Mouse (Mus musculus): ENCODE data around the gene Amer3.
"Not testable (repeated sequence)": the region's sequence is repeated elsewhere in the genome, so short reads cannot be mapped to it uniquely, and the experiment has no call there.

Gene Amer3

DNA sequence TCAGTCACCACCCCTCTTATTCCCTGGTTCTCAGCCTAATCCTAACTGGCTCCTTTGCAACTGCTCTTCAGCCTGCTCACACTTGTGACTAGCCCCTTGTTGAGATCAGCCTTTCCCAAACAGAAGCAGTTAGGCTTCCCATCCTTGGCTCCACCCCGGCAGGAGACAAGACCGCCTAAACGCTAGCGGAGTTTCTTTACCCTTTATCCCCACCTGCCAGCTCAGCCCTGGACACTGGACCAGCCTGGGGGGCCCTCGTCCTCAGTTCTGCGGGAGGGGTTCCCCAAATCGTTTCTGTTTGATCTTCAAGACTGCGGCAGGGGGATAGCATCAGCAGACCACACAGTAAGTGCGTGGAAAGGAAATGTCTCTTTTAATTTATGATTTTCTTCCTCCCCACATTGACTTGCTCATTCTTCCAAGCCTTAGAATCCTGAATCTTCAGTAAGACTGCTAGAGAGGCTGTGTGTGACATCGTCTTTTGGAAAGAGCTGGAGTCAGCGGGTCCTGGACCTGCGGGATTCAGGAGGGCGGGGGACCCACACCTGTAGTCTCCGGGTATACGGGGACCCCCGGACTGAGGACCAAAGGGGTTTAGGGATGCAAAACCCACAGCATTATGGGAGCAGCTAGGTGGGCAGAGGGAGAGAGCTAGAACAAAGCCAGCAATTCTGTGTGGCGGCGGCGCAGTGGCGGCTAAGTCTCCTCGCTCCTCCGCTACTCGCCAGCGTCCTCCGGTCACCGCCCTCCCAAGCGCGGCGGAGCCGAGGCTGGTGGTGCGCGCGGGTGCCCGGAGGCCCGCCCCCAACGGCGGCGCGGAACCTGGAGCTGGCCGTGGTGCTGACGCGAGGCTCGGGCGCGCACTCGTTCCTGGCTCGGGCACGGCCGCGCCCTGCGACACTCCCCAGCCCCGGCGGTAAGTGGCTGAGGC is at the start of gene Amer3:
Amer3 (plus strand) TSS at position 807 of the 931 bp plus-strand sequence.
- DNase-seq = peak; percentile 85

DNA sequence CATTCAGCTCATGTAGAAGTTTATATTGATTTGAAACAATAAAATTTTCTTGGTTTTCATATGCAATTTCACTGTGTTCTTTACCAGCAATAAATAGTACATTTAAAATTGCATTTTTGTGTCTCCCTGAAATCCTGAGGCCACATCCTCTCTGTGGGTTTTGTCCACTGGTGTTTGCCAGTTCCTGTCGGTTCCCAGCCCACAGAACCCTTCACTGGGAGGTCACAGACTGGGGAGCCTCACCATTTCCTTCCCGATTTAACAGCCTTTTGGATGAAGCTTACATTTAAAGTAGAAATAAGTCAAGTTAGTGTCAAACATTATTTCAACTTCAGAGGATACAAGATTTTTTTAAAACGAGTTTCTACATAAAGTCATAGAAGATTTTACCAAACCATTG is 44.9 kb upstream of the Amer3 start:
- DNase-seq = not testable (repeated sequence)

DNA sequence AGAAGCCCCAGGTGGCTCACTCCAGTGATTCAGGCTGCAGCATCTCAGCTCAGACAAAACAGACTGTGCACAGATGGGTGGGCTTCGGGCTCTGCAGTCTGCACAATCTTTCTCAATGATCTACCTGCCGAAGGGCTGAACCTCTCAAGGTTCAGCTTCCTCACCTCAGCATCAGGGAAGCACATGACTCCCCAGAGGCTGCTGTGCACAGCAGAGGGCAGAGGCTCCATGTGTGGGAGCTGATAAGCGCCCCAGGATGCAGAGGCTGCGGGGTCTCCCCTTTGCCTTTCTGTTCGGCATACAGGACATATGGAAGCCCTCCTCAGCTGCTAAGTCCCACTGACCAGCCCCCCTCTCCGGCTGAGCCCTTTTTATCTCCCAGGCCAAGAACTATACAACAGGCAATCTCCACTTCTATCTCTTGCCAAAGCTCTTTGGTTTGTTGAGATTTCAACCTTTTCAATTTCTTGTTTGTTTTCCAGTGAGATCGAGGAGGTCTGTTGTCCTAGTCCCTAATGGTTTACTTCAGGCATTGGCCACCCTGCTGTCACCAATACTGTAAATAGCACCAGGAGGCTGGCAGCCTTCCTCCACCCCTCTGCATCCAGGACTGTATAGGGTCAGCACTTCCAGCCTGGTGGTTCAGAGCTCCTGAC is 44.3 kb upstream of the Amer3 start, which contains the start of gene Cfc1:
Cfc1 (plus strand) TSS at position 606 of the 656 bp plus-strand sequence.
- not testable (repeated sequence) for DNase-seq

DNA sequence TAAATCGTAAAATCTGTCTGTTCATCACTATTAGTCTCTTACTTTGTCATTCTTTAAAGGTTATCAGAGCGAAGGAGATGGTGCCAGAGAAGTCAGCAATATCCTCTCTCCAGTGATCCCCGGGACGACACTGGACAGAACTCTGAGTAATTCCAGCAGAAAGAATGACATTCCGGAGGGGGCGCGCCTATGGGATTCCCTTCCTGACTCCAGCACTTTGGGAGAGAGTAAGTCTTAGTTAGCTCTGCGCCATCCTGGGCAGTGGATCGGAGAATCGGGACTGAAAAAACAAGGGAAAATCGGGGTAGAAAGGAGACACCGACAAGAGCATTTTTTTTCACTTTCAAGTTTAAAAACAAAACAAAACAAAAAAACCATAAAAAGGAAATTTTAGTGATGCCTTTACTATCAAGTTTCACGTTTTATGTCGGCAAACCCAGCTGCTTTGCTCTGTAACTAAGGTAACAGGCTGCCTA is 43.1 kb upstream of the Amer3 start:
- no peak for DNase-seq

DNA sequence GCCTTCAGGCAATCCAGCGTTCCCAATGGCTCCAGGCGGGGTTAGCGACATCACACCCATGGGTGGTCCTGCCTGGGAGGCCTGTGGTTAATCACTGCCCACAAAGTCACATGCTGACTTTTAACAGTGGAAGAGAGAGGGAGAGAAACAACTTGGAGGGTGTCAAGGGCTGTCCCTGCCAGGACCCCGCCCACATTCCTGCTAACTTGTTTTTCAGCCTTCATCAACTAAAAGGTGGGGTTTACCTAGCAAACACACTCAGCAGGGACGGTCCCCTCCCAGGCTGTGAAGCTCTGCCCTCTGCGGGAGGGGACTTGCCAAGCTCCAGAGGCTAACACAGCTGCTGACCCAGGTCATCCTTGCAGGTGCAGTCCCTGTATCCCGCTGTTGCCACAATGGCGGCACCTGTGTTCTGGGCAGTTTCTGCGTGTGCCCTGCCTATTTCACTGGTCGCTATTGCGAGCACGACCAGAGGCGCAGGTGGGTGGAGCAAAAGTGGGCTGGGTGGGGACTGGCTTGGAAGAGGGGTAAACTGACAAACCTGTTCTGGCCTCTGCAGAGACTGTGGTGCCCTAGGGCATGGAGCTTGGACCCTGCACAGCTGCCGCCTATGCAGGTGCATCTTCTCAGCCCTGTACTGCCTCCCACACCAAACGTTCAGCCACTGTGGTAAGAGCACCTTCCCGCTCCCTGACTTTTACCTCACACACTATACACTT is 42.5 kb upstream of the Amer3 start:
- DNase-seq = no peak

DNA sequence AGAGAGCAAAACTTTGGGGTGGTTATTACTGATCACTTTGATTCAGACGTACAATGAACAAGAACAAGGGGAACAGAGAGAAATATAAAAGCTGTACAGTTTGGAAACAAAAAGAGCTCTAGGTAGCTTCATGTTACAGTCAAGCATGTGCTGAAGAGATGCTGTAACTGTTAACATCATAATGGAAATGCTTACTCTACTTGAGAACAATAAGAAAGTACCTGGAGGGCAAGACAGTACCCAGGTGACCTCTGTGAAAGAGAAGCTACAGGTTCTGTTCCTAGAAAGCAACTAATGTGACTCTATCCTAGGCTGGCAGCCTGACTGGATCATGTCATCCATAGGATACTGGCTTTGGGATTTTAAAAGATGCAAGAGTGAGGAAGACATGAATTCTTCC is 32.4 kb upstream of the Amer3 start:
- DNase-seq = no peak

DNA sequence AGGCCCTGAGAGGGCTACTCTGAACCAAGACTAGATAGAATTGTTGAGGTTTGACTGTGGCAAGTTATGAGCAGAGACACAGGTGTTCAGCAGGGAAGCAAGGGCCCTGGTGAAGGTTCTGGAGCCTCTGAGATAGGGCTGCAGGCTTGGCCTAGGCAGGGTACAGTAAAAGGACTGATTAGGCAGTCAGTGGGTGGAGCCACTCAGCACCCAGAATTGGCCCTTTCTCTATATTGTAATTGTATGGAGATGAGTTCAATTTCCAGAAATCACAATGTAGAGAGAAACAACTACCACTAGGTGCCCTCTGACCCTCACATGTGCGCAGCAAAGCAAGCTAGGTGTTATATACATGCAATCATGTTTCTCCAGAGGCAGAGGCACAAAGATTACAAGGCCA is 25.8 kb upstream of the Amer3 start:
- no peak for DNase-seq

DNA sequence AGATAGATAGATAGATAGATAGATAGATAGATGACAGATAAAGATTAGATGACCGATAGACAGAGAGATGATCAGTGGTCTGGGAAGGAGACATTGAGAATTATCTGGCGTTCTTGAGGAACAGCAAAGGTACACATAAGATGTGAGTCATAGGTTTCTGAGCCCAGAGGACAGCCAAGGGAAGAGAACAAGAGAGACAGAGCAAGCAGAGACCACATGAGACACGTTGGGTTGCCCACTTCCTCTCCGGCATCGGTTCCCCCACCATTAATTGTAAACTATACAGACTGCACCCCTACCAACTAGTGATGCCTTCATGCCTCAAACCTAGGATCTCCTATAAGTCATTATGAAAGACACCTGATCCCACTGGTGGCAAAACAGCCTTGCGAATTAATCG is 25.2 kb upstream of the Amer3 start:
- no peak for DNase-seq

DNA sequence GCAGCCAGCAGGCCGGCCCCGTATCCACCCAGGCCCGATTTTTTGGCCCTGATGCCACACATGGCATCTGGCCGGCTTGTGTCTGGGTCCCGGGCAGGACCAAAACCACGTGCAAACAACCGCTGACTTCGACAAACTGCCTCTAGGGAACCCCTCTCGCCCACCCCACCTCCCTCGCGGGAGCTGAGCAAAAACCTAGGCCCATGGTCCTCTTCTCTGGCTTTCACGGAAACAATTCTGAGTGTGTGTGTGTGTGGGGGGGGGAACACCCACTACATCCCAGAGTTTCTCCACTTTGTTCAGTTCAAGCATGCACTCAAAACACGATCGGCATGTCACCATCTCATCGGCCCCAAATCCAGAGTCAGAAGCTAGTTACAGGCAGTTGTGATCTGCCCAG is 18.6 kb upstream of the Amer3 start, which contains the start of gene Prss40:
Prss40 (minus strand) TSS at position 101 of the 400 bp plus-strand sequence.
- no peak for DNase-seq

DNA sequence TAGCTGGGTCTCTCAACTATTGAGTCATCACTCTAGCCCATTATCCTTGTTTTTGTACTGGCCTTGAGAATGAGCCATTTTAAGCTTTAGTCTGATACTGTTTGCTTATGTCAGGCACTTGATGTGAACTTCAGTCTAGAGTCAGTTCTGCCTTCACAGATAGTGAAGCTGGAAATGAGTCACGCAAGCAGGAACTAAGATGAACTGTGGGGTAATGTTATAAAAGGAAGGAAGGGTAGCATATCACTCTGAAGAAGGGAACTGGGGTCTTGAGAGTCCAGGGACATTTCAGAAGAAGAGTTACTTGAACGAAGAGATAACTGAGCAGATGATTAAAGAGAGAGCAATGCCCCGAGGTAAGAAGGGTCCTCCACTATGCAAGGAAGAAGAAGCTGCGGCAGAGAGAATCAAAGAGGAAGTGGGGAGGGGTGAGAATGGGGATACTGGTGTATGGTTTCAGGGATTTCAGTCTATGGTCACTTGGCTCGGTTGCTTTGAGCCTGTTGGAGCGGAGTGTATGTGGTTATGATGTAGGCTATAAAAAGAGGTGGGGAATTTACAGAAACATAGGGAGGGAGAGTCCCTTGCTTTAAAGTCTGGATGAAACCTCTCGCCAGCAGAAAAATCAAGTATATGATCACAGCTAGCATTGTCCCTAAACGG is 14.9 kb upstream of the Amer3 start:
- DNase-seq = no peak

DNA sequence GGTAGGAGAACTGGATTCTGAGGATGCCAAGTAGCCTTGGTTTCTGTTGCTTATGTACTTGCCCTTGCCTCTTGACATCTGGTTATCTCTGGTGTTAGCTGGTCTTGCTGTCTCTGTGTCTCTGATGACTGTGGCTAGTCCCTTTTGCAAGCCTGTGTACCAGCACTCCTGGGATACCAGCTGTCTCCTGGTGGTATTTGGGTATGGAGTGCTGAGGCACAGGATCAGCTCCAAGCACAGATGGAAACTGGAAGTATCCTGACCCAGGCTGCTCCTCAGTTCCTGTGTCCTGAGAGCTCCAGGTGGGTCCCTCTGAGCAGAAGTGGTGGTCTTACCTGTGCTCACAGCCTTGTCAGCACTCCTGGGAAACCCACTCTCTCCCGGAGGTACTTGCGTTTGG is 11.3 kb upstream of the Amer3 start:
- DNase-seq = no peak

DNA sequence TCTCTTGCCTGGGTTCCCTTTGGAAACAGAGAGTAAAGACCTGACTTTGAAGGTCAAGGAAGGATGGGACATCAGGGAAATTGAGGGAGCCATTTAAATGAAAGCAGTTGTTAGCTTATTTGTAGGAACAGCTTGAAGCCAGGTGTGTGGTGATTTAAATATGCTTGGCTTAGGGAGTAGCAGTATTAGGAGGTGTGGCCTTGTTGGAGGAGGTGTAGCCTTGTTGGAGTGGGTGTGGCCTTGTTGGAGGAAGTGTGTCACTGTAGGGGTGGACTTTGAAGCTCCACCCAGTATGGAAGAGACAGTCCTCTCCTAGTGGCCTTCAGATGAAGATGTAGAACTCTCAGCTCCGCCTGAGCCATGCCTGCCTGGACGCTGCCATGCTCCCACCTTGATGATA is 9.6 kb upstream of the Amer3 start:
- no peak for DNase-seq

DNA sequence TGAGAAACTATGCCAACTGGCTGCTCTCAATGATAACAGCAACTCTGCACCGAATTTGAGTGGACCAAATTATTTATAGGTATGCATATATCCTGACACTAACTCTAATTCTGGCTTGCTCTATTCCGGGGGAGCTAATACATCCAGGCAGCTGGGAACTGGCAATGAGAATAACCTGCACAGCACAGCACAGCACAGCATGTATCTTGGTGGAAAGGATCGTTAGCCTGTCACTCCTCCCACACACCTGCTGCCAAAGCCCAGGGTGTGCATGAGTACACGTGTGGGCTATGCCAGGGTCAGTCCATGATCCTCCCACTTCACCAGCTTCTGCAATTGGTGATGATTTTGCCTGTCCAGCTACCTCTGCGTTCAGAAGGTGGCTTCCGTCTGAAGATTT is 8.0 kb upstream of the Amer3 start:
- no peak for DNase-seq

DNA sequence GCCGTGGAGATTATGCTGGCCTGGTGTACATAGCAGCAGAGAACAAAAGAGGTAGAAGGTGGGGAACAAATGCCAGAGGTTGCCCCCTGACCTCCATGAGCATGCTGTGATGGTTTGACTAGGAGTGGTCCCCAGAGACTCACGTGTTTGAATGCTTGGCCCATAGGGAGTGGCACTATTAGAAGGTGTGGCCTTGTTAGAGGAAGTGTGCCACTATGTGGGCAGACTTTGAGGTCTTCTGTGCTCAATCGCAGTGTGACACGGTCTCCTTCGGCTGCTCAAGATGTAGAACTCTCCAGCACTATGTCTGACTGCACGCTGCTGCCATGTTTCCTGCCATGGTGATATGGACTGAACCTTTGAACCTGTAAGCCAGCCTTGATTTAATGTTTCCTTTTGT is 6.2 kb upstream of the Amer3 start:
- no peak for DNase-seq

DNA sequence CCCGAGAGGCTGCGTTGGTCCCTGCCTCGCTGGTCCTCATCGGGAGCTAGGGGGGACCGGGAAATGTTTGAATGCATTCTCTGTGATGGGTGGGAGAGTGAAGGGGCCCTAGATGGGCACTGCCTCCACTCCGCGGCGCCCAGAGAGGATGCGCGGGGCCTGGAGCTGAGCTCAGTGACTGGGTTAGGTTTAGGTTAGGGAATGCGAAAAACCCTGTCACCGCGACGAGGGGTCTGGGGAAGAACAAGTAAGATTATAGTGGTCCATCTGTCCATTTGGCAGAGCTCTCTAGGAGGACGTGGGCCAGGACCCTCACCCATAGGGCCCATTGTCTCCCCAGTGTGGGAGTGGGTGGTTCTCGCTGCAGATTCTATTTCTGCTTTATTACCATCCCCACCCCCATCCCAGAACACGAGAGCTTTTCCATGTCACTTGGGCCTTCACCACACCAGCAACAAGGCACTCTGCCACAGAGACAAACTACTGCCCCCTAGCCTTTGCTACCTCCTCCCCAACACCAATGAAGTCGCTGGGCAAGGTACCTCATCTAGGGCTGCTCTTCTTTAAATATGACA is 412 bp downstream of the Amer3 start:
- DNase-seq = no peak

DNA sequence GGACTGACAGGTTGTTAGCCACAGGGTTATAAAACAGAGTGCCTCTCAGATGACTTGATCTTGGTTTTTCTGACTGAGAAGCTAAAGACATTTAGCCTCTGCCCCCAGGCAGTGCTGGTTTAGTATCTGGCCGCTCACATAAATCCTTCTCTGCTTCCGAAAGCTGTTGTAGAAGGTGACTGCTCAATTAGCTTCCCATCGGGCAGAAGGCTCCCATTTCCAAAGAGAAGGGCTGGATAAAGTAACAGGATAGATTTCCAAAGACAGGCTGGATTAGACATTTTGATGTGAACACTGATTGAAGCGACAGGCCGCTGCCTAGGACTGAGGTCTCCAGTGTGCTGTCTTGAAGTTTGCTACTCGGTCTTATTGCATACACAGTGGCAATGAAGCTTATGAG is 2.8 kb downstream of the Amer3 start:
- no peak for DNase-seq

DNA sequence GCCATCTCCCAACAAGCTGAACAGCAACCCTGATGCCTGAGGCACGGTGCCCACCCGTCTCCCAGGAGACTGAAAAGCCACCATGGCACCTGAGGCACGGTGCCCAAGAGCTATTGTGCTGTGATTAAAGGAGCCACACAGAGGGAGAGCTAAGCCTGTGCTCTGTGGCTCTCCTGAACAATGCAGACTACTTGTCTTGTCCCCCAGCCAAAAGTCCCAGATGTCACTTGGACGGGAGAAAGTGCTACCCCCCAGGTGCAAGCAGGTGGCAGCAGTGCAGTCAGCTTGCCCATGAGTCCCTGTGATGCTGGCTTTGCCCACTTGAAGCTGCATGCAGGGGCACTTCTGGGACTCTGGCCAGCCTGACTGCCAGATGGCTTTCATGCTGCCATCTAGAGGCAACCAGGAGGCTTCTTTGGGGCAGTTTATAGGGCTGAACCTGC is 4.4 kb downstream of the Amer3 start:
- peak; percentile 77 for DNase-seq

DNA sequence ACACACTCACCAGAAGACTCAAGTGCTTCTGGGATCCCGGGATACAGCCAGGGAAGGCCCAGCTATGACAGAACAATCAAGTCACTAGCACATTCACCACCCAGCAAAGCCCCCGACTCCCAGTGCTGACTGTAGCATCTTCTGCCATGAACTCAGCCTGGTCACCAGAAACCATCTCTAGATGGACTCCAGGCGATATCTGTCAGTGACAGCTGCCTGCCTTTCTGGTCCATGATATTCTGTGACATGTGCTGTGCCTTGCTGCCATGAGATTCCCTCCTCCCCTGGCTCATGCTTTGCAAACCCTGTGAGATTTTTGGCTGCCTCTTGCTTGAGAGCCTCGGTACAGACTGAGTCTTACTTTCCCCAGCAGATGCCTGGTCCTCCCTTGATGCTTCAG is 5.3 kb downstream of the Amer3 start:
- DNase-seq = no peak

DNA sequence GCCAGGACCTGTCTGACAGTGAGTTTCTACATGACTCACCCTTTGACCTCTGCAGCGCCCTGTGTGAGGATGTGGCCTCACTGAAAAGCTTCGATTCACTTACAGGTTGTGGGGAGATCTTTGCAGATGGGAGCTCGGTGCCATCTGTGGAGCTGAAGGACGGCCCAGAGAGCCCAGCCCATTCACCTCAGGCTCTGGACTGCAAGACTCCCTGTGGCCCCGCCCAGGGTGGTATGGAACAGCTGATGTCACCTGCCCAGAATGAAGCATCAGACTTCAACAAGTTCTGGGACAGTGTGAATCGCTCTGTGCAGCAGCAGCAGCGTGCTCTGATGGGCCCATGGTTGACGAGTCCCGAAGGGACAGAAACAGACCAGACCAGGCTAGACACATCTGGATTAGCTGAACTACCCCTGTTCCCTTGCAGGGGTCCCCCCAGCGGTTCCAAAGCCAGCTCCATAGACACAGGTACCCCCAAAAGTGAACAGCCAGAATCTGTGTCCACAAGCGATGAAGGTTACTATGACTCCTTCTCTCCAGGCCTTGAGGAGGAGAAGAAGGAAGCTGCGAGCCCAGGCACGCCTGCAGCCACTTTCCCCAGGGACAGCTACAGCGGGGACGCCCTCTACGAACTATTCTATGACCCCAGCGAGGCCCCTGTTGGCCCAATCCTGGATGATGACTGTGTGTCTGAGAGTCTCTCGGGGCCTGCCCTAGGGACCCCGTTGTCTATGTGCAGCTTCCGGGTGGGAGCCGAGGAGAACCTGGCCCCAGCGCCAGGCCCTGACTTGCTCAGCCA is 8.0 kb downstream of the Amer3 start:
- DNase-seq = no peak

DNA sequence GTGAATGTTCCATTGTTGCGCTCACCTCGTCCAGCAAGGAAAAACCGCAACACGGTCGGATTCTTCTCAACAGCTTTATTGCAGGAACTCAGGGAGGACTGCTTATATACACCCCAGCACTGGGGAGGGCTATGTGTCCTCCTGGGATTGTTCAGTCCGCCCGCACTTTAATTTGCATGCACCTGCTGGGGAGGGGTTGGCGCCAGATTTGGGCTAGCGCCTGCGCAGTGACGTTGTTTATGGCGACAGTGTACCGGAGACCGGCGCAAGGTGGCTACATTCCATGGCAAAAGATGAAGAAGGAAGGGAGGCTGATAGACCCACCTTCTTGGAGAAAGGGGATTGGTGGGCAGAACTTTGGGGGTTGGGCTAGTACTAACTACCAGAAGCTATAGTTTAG is 20.5 kb downstream of the Amer3 start:
- DNase-seq = no peak

DNA sequence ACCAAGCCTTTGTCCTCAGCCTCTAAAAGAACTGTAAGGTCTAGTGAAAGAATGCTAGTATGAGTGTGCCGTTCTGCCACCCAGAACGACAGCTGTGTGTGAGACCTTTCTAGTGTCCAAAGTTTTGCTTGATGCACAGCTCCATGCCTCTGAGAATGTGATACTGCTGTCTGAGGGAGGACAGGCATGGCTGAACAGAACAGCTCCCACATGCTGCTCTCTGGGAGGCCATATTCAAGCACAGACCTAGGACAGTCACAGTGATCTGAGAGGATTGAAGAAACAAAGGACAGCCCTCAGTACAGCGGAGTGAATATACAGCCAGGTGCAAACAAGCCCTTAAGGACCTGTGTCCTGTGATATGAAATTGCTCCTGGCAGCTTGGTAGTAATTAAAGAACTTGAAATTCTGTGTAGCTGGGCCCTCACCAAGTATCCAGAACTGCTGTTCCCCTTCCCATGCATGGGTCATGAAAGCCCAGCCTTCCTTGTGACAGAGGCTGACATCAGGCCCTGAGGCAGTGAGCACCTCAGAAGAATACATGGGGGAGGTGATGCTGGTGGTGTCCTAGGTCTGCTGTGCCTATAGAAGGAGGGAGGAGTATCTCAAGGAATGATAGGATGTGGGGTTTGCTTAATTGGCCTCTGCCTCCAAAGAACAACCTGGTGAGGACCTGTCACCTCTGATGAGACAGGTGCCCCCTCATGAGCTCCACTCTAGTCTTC is 22.0 kb downstream of the Amer3 start:
- DNase-seq = no peak
